Mouse (Mus musculus) 3134 (cell line): ENCODE results near the gene Sema3f.
"Not testable (repeated sequence)": the region's sequence is repeated elsewhere in the genome, so short reads cannot be mapped to it uniquely, and the experiment has no call there.

Experiments
- DNase-seq: peaks from one replicate; pipeline ENCODE4 v3.0.0-alpha.2; 2011; ENCODE audit warnings: low spot score; ENCODE audit not compliant: insufficient read length; ENCODE audit errors: extremely low read depth

Gene Sema3f

DNA sequence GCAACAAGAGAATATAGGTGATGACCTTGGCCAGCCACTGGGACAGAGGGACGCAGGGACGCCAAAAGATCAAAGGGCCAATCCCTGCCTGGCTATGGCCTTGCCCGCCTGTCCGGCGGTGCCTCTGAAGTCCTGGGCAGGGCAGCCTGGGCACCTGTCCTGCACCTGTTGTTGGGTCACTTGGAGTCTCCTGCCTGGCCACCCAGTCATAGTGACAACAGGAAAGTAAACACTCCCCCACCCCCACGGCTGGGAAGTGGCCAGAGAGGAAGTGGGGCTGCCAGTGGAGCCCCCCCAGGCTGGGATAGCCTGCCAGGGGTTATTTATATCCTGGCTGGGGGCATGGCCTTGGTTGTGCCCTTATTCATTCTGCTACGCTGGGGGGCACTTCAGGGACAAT is 15.6 kb downstream of the Sema3f start:
- DNase-seq: no peak

DNA sequence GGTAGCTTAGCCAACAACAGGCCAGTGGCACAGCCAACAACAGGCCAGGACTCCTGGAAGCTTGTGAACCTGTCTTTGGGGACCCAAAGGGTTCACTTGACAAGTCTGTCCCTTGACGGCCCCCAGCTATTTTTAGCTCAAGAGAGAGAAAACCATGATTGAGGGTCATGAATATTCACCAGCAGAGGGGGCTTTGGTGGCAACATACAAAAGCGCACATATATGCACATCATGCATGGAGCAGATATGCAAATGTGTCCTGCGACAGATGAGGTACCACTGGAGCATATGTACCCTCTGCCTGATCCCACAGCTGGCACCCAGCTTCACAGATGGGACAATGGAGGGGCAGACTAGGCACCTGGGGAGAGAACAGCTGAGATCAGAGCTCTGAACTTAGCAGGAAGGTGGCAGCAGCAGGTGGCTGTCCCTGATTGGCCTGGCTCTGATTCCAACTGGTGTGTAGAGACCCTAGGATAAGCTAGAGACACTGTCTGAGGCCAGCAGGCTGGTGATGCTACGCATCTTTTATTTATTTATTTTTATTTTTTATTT is 16.8 kb downstream of the Sema3f start:
- DNase-seq: no peak

DNA sequence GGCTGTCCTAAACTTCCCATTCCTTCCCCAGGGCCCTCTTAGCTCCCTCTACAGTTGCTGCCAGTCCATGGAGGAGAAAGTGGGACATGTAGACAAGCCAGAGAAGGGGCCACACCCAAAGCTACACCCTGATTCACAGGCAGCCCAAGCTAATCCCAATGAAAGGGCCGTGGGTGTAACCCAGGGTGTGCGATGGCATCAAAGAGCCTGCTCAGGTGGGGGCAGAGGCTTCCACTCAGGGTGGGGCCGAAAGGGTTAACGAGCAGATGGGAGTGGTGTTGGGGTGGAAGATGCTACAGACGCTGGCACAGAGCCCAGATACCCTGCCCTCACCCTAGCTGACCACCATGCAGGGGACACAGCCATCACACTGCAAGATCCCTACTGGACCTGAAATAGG is 17.5 kb downstream of the Sema3f start:
- no peak for DNase-seq

DNA sequence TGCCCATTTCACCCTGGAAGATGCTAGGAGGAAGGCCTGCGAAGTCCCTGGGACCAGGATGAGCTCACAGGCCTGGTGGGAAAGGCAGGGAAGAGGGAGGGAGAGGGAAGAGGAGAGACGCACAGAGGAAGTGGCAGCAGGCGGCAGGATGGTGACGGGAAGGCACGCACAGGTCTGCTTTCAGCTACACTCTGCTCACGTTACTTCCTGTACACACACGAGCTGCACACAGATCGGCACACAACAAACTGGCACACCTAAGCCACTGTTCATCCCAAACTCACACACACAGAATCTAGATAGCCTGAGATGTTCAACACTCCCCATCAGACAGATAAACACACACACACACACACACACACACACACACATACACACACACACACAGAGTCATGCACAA is 19.9 kb downstream of the Sema3f start:
- no peak for DNase-seq

DNA sequence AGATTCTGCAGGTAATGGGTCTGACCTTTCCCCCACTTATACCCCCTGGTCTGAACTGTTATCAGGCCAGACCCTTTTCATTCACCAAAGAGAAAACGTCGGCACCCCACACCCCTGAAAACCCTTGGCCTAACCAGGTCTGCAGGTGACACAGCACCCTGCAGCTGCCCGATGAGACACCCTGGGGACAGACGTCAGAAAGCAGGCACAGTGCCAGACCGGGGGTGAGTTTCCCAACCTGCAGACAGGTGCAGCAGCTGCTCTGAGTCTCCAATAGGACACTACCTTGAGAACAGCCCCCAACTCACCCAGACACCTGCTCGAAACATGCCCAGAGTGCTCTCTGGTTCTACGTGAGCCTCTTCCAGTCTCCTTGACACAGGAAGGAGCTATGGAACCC is 21.3 kb downstream of the Sema3f start:
- no peak for DNase-seq

DNA sequence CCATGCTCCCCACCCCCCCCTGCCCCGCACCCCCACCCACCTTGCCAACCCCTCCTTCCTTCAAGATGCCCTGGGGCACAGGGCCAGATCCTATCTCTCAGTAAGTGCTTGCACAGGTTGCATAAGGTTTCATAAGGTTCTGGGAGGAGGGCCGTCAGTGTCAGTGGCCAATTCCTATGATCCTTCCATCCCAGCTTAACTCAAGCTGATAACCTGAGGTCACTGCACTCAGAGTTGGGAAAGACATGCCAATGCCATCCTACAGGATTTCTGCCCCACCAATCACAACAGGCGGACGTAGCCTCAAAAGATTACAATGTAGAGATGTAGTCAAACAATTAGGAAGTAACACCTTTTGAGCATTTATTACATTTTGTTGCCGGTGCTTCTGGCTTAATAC is 21.9 kb downstream of the Sema3f start:
- no peak for DNase-seq

DNA sequence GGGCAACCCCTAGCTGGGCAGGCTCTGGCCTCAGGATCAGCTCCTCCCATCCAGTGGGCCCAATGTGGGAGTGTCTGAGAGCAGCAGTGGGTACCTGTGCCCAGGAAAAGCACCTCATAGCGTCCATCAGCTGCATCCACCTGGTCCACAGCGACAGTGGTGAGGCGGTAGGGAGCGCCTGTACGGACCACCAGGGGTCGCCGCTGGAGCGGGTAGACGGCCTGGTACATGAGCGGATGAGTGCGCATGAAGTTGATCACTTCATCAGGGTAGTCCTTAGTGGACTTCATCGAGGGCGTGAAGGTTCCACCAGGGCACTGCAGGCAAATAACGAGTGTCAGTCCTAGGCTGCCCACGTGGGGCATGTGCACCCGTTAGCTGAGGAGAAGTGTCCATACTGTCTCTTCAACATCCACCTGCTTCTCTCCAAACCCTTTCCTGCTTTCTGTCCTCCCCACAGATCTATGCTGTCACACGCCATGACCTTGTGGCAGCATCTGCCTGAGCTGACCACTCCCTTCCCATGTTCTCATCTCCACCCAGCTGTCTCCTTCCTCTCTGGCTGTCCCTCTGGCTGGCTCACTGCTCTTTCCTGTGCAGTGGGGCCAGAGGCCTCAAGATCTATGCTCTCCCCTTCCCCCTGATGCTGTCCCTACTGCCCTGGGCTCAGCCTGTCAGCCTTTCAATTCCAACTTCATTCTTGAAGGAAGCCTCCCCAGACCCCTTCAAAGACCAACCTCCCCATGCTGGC is 24.9 kb downstream of the Sema3f start:
- no peak for DNase-seq

DNA sequence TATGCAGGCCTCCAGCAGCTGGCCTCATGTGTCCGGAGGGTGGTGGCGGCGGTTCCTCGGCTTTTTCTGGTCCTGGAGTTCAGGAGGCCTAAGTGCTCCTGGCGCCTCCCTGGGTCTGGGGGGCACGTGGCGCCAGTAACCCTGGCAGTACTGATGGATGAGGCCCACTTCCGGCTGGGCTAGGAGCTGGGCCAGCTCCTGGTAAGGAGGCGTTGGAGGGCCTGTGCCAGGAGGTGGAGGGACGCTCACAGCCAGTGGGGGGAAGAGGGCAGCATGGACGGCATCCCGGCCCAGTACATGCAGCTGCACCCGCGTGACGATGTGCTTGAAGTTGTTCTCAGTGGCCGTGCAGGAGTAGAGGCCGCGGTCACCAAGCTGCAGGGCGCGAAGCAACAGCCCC is 27.9 kb downstream of the Sema3f start:
- no peak for DNase-seq

DNA sequence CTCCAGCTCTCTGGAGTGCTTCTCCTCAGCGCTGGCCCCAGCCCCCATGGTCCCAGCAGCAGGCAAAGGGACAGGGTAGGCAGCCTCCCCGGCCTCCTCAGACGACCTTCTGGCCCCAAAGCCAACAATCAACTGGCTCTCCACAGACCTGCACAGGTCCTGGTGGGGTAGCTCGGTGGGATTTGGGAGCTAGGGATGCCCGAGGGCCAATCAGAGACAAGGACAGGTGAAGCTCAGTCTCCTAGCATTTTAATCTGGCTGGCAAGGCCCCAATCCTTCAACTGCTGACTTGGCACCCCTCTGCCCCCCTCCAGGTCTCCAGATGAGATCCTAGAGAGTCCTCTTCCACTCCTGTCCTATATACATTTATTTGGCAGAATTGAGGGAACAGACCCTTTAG is 30.8 kb downstream of the Sema3f start, which contains the start of gene Gnat1:
Gene Gnat1 (minus strand): TSS at position 212 of the 400 bp plus-strand sequence.
- DNase-seq: no peak

DNA sequence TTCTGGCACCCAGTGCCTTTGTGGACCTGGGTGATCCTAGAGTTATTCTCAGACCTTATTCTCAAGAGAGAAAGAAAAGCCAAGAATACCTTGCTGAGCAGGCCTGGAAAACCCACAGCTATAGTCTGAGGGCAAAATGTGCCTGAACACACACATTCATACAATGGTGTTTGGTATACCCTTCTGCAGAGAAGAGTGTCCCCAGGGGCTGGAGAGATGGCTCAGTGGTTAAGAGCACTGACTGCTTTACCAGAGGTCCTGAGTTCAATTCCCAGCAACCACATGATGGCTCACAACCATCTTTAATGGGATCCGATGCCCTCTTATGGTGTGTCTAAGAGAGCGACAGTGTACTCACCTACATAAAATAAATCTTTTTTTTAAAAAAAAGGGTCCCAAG is 31.4 kb downstream of the Sema3f start:
- no peak for DNase-seq

DNA sequence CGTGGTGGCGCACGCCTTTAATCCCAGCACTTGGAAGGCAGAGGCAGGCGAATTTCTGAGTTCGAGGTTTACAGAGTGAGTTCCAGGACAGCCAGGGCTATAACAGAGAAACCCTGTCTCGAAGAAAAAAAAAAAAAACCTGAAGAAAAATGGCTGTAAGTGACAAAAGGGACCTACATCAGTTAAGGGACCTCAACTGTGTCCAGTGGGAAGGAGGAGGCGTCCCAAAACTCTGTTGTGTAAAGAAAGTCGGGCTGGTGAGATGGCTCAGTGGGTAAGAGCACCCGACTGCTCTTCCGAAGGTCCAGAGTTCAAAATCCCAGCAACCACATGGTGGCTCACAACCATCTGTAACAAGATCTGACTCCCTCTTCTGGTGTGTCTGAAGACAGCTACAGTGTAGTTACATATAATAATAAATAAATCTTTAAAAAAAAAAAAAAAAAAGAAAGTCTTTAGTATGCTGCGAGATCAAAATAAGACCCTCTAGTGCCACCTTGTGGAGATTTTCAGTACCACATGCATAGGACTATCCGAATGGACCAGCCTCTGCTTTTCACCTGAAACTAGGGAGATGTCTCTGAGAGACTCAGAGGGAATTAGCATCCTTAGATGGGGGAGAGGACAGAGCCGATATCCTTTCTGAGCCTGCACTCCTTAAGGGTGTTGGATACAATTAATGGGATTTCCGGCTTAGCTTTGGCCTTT is 32.3 kb downstream of the Sema3f start:
- not testable (repeated sequence) for DNase-seq

DNA sequence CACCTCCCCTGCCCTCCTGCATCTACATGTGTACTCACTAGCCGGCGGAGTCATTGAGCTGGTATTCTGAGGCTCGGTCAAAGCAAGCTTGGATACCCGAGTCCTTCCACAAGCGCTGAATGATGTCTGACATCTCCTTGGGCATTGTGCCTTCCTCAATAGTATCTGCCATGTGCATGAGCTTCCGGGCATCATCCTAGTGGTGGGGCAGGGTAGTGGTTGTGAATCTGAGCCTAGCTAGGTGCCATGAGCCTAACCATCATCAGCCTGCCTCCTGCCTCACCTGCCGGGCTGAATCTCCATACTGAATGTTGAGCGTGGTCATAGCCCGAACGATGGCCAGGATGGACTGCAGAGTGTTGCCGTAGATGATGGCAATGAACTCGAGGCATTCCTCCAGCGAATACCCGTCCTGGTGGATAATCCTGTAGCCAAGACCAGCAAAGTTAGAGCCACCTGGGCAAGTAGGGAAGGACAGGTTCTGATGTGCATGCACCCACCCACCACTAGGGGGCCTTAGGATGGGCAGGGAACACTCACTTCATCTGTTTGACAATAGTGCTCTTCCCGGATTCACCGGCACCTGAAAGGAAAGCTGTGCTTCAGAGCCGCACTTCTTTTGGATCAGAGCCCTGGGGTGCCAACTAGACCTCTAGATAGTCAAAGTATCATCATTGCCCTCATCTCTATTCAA is 33.0 kb downstream of the Sema3f start:
- DNase-seq: no peak

DNA sequence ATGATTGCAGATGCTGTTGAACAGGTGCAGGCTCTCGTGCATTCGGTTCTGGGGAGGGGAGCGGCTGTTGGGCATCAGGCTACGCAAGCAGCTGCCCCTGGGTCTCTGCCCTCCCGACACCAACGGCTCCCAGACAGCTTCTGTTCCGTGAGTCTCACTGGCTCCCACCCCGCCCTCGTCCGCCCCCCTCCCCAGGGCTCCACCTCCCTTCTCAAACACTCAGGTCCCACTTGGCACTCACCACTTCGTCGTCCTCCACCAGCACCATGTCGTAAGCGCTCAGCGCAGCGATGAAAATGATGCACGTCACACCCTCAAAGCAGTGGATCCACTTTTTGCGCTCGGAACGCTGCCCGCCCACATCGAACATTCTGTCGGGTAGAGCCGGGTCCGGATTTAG is 34.0 kb downstream of the Sema3f start:
- DNase-seq: no peak

DNA sequence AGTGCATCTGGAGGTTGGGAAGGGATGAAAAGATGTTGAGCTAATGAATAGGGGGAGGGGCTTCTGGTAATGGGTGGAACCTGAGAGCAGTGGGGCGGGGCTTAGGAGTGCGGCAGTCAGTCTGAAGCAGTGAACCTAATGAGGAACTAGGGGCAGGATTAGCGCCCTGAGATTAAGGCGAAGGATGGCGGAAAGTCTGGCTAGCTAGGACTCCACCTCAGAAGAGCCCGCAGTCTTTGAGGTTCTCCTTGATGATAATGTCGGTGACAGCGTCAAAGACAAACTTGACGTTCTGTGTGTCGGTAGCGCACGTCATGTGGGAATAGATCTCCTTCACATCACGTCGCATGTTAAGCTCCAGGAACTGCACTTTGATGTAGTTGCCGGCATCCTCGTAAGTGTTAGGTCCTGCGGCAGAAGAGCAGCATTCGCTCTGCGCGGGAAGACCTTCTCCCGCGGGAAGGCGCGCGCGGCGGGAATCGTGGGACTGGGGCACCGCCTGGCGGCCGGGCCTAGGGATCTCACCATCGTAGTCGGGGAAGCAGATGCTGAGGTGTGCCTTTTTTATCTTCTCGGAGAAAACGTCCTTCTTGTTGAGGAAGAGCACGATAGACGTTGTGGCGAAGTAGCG is 34.5 kb downstream of the Sema3f start:
- no peak for DNase-seq

DNA sequence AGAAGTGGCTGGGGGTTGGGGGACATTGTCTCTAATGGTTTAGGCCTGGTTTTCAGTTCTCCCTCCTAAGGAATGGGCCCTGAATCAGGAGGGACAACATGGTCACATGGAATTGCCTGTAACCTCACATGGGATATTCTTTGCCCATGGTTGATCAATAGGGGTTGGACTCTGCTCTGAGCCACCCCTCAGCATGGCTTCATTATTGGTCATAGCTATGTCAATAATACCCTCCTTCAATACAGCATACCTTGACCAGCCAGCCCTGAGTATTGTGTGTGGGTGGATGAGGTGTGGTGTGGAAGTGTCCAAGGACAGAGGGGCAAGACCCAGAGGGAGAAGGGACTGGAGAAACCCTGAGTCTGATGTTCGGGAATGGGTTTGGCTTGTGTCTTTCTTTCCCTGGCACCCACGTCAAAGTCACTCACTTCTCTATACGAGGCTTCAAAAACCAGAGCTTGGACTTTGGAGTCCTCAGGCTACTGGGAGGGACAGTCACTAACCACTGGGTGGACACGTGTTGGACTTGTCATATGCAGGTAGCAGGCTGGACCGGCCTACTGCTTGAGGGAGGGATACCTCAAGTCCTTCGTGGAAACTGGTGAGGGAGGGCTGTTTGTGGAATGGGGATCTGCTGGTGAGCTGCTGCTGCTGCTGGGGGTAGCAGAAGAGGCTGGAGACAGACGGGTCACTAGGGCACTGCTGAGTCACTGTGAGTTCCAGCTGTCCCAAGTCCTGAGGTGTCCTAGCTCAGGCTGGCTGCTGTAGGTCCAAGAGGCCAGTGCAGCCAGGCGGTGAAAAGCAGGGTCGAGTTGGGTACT is 35.5 kb downstream of the Sema3f start:
- DNase-seq: no peak

DNA sequence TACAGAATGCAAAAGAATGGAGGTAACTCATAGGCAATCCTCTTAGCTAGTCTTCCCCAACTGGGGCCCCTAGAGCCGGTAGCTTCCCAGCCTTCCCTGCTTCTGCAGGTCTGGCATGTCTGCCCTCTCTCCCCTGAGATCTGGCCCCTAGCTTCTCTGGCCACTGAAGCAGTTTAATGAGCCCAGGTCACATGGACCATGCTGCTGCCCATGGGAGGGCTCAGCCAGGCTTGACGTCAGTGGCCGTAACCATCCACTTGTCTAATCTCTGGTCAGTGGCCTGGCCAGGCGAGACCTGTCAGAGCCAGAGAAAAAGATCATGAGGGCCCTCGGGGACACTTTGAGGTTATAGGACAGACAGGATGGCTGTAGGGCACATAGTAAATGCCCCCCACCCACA is 40.0 kb downstream of the Sema3f start:
- no peak for DNase-seq

DNA sequence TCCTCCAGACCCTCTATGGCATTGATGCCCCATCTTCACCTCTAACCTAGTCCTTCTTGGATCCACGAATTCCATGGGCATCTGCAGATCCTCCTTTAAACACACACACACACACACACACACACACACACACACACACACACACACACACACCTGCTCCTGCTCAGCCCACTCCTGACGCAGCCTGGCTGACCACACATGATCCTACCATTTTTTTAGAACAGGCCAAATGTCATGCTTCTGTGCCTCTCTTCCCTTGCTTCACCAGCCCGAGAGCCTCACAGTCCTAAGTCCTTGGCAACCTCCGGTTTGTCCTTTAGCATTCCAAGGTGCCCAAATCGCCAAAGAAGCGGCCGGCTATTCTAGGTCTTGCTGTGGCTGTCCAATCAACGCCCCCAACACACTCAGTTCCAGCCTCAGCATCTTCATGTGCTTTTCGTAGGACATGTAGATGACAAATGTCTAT is 40.8 kb downstream of the Sema3f start, which contains the start of gene Slc38a3:
Gene Slc38a3 (minus strand): TSS at position 51 of the 466 bp plus-strand sequence.
- no peak for DNase-seq

DNA sequence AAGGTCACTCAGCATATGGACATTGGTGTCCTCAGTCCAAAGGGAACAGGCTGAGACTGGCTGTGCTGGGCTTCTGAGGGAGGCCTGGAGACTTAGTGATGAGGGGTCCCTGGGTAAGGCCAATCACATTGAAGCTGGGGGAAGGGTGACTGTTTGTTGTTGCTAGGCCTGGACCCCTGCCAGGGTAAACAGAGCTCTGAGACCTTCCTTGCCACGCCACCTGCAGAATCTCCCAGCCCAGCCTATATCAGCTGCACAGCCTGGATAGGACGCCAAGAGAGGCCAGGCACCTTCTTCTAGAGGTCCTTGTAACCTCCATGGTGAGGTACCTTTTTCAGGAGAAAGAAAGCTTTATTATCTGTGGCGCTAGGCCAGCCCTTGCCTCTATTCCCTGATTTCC is 41.4 kb downstream of the Sema3f start:
- DNase-seq: no peak

DNA sequence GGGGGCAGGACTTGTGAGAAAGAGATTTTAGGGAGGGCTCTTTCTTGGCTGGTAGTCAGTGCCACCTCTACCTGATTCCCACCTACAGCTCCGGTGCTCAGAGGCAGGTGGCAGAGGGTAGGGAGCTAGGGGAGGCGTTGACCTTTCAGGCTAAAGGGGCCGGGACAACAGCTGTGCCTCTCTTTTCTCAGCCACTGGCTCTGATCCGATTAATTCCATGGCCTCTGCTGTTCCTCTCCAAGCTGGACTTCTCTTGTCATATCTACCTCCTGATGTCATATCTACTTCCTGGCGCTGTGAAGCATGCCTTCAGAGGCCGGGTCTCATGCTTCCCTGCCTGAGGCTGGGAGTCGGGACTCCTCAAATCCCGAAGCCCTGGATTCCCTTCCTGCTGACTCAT is 42.3 kb downstream of the Sema3f start:
- DNase-seq: no peak

DNA sequence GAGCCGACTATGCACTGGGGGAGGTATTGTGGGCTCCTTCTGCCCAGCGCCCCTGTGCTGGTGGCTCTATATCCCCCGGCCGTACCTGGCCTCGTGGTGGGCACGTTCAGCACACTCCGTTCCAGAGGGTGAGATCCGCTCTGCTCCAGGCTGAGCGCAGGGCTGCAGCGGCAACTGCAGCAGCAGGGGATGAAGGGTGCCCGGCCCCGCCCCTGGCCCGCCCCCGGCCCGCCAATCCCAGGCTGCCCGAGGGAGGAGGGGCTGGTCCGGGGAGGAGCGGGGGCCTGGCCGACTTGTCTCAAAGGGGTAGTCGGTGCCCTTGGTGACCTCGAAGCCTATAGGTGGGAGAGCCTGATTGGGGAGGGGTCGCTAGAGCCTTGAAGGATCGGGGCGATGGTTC is 43.1 kb downstream of the Sema3f start:
- no peak for DNase-seq
